Mouse (Mus musculus) urinary bladder, adult 18-20 months (tissue): ENCODE data around the gene Plekhm1.
A peak's percentile ranks its signal among the peaks of the same experiment; 100 is the strongest.
"Not testable (repeated sequence)": the region's sequence is repeated elsewhere in the genome, so short reads cannot be mapped to it uniquely, and the experiment has no call there.

Experiments used
- DNase-seq, 2 experiments: peaks; one replicate each; pipeline ENCODE4 v3.0.0; 2022; ENCODE audit warnings: low spot score in 2 of 2, mixed read lengths in 2 of 2

The Plekhm1 gene

DNA sequence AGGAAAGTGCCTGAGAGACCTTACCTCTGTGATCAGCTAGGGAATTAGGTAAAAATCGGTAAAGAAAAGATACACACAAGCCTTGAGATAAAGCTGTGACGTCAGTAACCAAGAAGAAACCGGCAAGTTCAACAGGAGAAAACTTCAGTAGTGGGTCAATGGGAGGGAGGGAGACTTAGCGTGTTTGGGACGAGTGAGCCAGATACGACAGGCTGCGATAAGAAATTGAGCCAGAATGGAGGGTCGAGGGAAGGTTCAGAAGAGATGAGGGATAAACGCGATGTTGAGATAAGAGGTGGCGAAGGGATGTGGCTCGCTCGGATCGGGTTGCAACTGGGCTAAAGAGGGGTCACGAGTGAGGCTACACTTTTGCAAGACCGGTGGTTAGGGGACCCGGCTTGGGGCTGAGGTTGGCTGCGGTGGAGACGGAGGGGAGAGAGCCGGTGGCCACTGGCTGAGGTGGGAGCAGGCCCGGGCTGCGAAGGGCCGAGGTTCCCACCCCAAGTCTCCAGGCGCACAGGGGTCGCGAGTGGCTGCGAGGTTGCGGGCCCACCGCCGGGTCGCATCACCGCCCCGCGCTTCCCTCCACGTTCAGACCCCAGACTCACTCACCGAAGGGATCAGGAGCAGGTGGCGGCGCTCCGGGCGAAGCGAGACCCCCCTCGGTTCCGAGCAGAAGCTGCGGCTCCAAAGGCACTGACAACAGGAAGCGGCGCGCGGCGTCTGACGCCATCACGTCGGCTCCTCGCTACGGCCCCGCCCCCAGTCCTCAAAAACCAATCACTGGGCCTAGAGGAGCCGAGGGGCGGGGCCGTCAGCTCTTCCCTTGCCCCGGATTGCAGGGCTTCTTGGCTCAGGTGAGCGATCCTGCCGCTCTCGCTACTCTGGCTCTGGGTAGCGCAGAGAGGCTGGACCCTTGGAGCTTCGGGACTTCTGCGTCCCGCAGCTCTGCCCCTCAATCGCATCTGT is at the start of gene Plekhm1:
Plekhm1 (minus strand) TSS at position 707 of the 969 bp plus-strand sequence.
- peak; percentile 91 to 93 for DNase-seq

GRCm38 (mm10) chr11:103451105-103451504 is 38.6 kb upstream of the Plekhm1 start:
- DNase-seq, result not testable (repeated sequence)

DNA sequence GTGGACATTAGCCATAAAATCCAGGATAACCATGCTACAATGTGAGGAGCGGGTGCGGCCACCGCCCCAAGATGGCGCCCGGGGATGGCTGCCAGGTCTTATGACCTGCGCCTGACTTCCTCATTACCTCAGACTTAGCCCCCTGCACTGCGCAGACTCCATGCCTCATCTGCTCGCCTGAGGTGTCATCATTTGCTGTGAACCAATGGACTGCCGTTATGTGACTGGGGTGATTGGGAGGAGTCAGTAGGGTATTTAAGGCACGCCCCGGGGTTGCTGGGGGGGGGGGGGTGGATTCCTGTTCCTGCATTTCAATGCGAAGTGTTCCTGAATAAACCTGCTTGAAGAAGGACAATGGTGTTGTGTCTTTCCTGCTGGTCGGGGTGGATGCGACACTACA is 37.2 kb upstream of the Plekhm1 start:
- not testable (repeated sequence) for DNase-seq

- no peak for DNase-seq
These were observed 31.2 kb upstream of the Plekhm1 start for GRCm38 (mm10) chr11:103443678-103444077.

GRCm38 (mm10) chr11:103436282-103436681 is 23.8 kb upstream of the Plekhm1 start:
- no peak for DNase-seq

DNA sequence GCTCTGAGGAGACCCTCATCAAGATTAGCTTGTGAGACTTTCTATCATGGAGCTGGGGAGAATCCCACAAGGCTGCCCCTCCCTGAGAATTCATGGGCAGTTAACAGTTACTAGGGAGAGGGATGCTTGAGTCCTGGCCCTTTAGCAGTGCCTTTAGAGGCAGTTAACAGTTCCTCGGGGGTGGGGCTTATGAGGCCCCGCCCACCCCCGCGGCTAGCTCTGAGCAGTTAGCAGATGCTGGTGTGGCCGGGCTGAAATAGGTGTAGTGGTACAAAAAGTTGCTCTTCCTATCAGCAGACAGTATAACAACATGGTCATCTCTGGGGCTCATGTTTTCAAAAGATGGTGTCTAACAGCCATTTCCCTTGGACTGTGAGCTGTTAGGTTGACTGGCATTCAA is 12.5 kb upstream of the Plekhm1 start:
- no peak for DNase-seq

GRCm38 (mm10) chr11:103419667-103420066 is 7.2 kb upstream of the Plekhm1 start:
- DNase-seq, result no peak

DNA sequence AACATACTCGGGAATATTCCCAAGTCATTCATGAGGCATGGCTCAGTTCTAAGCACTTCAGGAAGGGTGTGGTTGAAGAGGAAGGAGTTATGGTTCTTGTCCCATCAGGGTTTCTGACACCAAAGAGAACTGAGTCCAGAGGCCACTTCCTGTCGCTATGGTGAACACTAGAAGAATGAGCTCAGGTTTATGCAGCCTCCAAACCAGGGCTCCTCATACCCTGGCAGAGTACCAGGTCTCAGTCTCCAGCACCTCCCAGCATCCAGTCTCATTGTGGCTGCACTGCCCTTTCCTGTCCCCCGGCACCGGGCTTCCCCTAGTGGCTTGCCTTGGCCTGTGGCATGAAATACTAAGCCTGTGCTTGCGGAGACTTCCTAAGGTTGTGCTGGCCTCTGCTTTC is 6.7 kb upstream of the Plekhm1 start:
- DNase-seq, result no peak

DNA sequence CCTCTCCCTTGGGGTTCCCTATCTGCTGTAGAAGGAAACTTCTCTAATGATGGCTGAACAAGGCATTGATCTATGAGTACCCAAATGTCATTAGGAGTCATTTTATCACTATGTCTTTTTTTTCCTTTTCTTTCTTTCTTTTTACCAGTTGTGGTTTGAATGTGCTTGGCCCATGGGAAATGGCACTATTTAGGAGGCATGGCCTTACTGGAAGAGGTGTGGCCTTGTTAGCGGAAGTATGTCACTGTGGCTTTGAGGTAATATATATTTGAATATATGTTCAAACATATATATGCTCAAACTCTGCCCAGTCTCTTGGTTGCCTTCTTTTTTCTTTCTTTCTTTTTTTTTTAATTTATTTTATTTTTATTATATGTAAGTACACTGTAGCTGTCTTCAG is 1.0 kb upstream of the Plekhm1 start:
- DNase-seq, result no peak

- DNase-seq, result no peak
These were observed 500 bp upstream of the Plekhm1 start for GRCm38 (mm10) chr11:103412950-103413423.

DNA sequence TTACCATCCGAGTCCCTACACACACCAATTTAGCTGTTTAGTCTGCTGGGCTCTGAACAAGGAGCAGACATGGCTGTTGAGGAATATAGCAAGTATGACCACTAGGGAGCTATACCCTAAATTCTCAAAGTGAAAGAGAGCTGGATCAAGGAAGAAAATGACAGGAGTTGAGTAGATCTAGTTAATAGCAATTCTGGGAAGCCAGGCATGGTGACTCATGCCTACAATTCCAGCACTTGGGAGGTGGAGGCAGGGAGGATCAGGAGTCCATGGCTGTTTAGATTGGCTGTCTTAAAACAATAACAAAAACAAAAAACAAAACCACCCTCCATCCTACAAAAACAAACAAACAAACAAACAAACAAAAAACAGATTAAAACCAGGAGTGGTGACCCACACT is 1.2 kb downstream of the Plekhm1 start:
- DNase-seq, result no peak

GRCm38 (mm10) chr11:103408880-103409279 is 3.6 kb downstream of the Plekhm1 start:
- no peak for DNase-seq

- DNase-seq, result not testable (repeated sequence)
These were observed 5.4 kb downstream of the Plekhm1 start for GRCm38 (mm10) chr11:103407136-103407535.

DNA sequence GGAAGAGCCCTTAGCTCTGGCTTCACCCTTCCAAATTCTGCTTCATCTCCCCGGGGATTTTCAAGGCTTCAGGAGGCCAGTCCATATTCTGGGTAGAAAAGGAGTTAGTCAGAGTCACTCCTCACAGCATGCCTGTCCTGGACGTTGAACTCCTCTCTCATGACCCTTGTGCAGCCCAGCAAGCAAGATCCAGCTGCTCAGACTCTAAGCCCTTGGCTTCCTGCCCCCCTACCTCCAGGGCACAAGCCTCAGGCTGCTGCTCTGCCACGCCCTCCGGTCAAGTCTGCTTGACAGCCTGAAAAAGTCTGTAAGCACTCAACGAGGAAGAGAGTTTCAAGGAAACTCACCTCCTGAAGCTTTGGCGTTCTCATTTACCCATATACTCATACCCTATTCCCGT is 5.9 kb downstream of the Plekhm1 start:
- DNase-seq, result peak in 1 of 2 experiments; percentile 65

GRCm38 (mm10) chr11:103405814-103406213 is 6.7 kb downstream of the Plekhm1 start:
- no peak for DNase-seq

DNA sequence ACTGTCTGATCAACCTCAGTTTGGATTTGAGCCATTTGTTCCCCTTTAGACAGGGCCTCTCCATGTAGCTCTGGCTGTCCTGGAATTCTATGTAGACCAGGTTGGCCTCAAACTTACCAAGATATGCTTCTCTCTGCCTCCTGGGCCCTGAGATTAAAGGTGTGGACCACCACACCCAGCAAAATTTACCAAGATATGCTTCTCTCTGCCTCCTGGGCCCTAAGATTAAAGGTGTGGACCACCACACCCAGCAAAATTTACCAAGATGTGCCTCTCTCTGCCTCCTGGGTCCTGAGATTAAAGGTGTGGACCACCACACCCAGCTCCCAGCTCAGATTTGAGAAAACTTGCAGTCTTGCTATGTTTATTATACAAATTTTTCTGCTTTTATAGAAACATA is 7.9 kb downstream of the Plekhm1 start:
- DNase-seq, result no peak

GRCm38 (mm10) chr11:103403776-103404175 is 8.7 kb downstream of the Plekhm1 start:
- no peak for DNase-seq

DNA sequence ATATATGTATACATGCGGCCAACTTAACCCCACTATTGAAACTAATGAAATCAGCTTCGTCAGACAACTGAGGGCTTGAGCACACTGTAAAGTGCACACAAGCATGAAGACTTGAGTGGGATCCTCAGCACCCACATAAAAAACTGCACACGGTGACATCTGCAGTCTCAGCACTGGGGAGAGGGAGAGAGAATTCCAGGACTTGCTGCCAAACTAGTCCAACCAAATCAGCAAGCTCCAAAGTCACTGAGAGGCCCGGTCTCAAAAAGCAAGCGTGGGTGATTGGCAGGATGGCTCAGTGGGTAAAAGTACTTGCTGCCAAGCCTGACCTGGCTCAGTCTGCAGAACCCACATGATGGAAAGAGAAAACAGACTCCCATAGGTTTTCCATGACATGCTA is 9.7 kb downstream of the Plekhm1 start:
- no peak for DNase-seq

- DNase-seq, result no peak
These were observed 10.3 kb downstream of the Plekhm1 start for GRCm38 (mm10) chr11:103402198-103402597.

- DNase-seq, result no peak
These were observed 12.5 kb downstream of the Plekhm1 start for GRCm38 (mm10) chr11:103399986-103400385.

- no peak for DNase-seq
These were observed 13.4 kb downstream of the Plekhm1 start for GRCm38 (mm10) chr11:103399050-103399449.

- DNase-seq, result no peak
These were observed 15.8 kb downstream of the Plekhm1 start for GRCm38 (mm10) chr11:103396682-103397081.

GRCm38 (mm10) chr11:103396236-103396635 is 16.3 kb downstream of the Plekhm1 start:
- no peak for DNase-seq
